ENCODE assay signal across 18 mouse cellular contexts in genomic region chr1:153280411-153280810, GRCm38 (mm10). TPM values are rescaled to one million over a fixed set of nuclear protein-coding genes. Genes with fewer than 3 reads are reported as not detected.
DNase-seq lines count a peak whose midpoint lies in the region; ATAC-seq and TF ChIP-seq lines count a peak whose summit lies in the region.
"Had no signal": no experiment of that assay in that cellular context is flagged by ENCODE, and none has a peak within 500 bp of the region (broad histone marks: within the 10 kb centered on the region; RNA-seq: fewer than 3 reads in every experiment).

No protein-coding gene starts in this region.

- peak; percentile 47 to 60 for DNase-seq in cerebellum, postnatal 25 days
- no peak for DNase-seq in cerebellum, adult 8-10 months
- DNase-seq in left cerebral cortex, postnatal 14 days (ENCODE audit: low spot score in 2 of 2), result peak; percentile 26 to 39
- no peak for DNase-seq in left cerebral cortex, adult 9 months (ENCODE audit: low spot score in 2 of 2)
- peak; percentile 22 for DNase-seq in right cerebral cortex, postnatal 14 days
- DNase-seq in adrenal gland, adult 8-10 months, result no peak
- DNase-seq in liver, postnatal 0 days, result no peak
- DNase-seq: cerebellum, adult 9-11 months; kidney, adult 9 months; layer of hippocampus, postnatal 36 days; lung, postnatal 4 days; spleen, adult 18-20 months had no signal

- H3K9me3 ChIP-seq in heart, embryonic 12.5 days (replicated peaks), result no peaks in the 10 kb centered on the region
- H3K9me3 ChIP-seq in liver, postnatal 0 days (ENCODE audit: low read length), result no peaks in the 10 kb centered on the region
- H3K9me3 ChIP-seq: forebrain, embryonic 15.5 days; hindbrain, embryonic 13.5 days; midbrain, embryonic 15.5 days; neural tube, embryonic 15.5 days had no signal

- WGBS in heart, embryonic 12.5 days, result 18% methylated on average over 5 of the region's 5 CpGs
- 49% methylated on average over 5 of the region's 5 CpGs for WGBS in liver, postnatal 0 days (ENCODE audit: insufficient replicate concordance)

- no peaks in the 10 kb centered on the region for H3K27me3 ChIP-seq in heart, embryonic 12.5 days (replicated peaks)
- no peaks in the 10 kb centered on the region for H3K27me3 ChIP-seq in liver, postnatal 0 days (ENCODE audit: insufficient read depth, low read length)
- H3K27me3 ChIP-seq: forebrain, embryonic 15.5 days; hindbrain, embryonic 13.5 days; midbrain, embryonic 15.5 days; neural tube, embryonic 15.5 days had no signal

- peak; percentile 40; the same call in 1 of the 2 replicates for ATAC-seq in heart, embryonic 12.5 days (ENCODE audit: insufficient number of reproducible peaks, low FRiP score)
- ATAC-seq in liver, postnatal 0 days, result no peak
- ATAC-seq: forebrain, embryonic 15.5 days; midbrain, embryonic 15.5 days had no signal

- peak overlapping the region; percentile 65 for H3K9ac ChIP-seq in heart, embryonic 12.5 days
- no peak overlapping the region for H3K9ac ChIP-seq in liver, postnatal 0 days (replicated peaks)
- H3K9ac ChIP-seq: forebrain, embryonic 15.5 days; hindbrain, embryonic 13.5 days; midbrain, embryonic 15.5 days; neural tube, embryonic 15.5 days had no signal

- peaks cover 79% of the 10 kb centered on the region for H3K4me1 ChIP-seq in heart, embryonic 12.5 days (replicated peaks)
- H3K4me1 ChIP-seq in liver, postnatal 0 days (ENCODE audit: insufficient read depth), result no peaks in the 10 kb centered on the region; the same call in 1 of the 2 replicates

- H3K4me3 ChIP-seq in heart, embryonic 12.5 days, result no peak overlapping the region
- H3K4me3 ChIP-seq in liver, postnatal 0 days (ENCODE audit: low read depth, low read length), result no peak overlapping the region
- H3K4me3 ChIP-seq: forebrain, embryonic 15.5 days; hindbrain, embryonic 13.5 days; midbrain, embryonic 15.5 days; neural tube, embryonic 15.5 days had no signal

- no peak for TF ChIP-seq CTCF in liver, postnatal 0 days (IDR thresholded peaks at IDR 0.05; ENCODE audit: low read depth)

- intact Hi-C loops in left cerebral cortex, postnatal 14 days (cut with DNase I), result no loop called here

- peak overlapping the region; percentile 59 for H3K4me2 ChIP-seq in heart, embryonic 12.5 days
- no peak overlapping the region for H3K4me2 ChIP-seq in liver, postnatal 0 days (ENCODE audit: low read depth, low read length)
- H3K4me2 ChIP-seq: forebrain, embryonic 15.5 days; hindbrain, embryonic 13.5 days; liver, embryonic 11.5 days; midbrain, embryonic 15.5 days; neural tube, embryonic 15.5 days had no signal

- TF ChIP-seq EP300 in liver, postnatal 0 days (IDR thresholded peaks at IDR 0.05; ENCODE audit: low read depth), result no peak

- H3K27ac ChIP-seq in heart, embryonic 12.5 days (ENCODE audit: poor library complexity, severe bottlenecking), result peak overlapping the region; percentile 94
- H3K27ac ChIP-seq in liver, postnatal 0 days (ENCODE audit: low read depth), result no peak overlapping the region
- H3K27ac ChIP-seq: forebrain, embryonic 15.5 days; hindbrain, embryonic 13.5 days; midbrain, embryonic 15.5 days; neural tube, embryonic 15.5 days had no signal

- H3K36me3 ChIP-seq in heart, embryonic 12.5 days, result no peaks in the 10 kb centered on the region
- H3K36me3 ChIP-seq in liver, postnatal 0 days (replicated peaks; ENCODE audit: insufficient read depth, low read length), result no peaks in the 10 kb centered on the region
- H3K36me3 ChIP-seq: forebrain, embryonic 15.5 days; hindbrain, embryonic 13.5 days; midbrain, embryonic 15.5 days; neural tube, embryonic 15.5 days had no signal

RNA-seq across cellular contexts. Expression of gene Lamc1, which starts 52.2 kb away (rescaled TPM):
- 10 to 100 TPM; 40.8 to 46.8 TPM for total RNA-seq in left cerebral cortex, postnatal 14 days (2021)
- polyA plus RNA-seq in heart, embryonic 12.5 days (2016; fragmentation: Nextera tagmentation; extraction: Ambion mirVana), result 134 and 146 TPM in 2 replicates
- 10 to 100 TPM; 49.8 to 71.5 (median 61.8) TPM for total RNA-seq in adrenal gland, adult 8-10 months (2022)
- polyA plus RNA-seq in liver, postnatal 0 days (2015; fragmentation: Nextera tagmentation; extraction: Ambion mirVana), result 9.6 and 11.5 TPM in 2 replicates

Comparison
In these comparisons a context has a peak if more than half of its experiments do, and no peak if none do; other contexts are left out.
1. DNase-seq: peak in cerebellum, postnatal 25 days (2 of 2), left cerebral cortex, postnatal 14 days (2 of 2) and right cerebral cortex, postnatal 14 days (single experiment); none in cerebellum, adult 8-10 months (single experiment), left cerebral cortex, adult 9 months (0 of 2), adrenal gland, adult 8-10 months (single experiment) and liver, postnatal 0 days (single experiment).